In genomic region chr10:19185790-19186581, GRCm38 (mm10) we compare ENCODE assay signal across 8 mouse cellular contexts.
DNase-seq lines count a peak whose midpoint lies in the region; ATAC-seq and TF ChIP-seq lines count a peak whose summit lies in the region.

No protein-coding gene starts in this region.

- peaks cover 3% of the 10 kb centered on the region for H3K4me1 ChIP-seq in testis, adult 2 months (ENCODE audit: control insufficient read depth, insufficient read depth, low read length)
- H3K4me1 ChIP-seq in cerebellum, adult 2 months (ENCODE audit: control insufficient read depth, insufficient read depth, low read length) = no peaks in the 10 kb centered on the region
- H3K4me1 ChIP-seq in forebrain, embryonic 16.5 days (replicated peaks; ENCODE audit: control insufficient read depth, insufficient read depth, low read length) = no peaks in the 10 kb centered on the region

- H3K36me3 ChIP-seq in testis, adult 2 months (ENCODE audit: control insufficient read depth, insufficient read depth, low read length) = no peaks in the 10 kb centered on the region
- H3K36me3 ChIP-seq in forebrain, embryonic 16.5 days (ENCODE audit: control insufficient read depth, insufficient read depth) = no peaks in the 10 kb centered on the region

- peak overlapping the region; percentile 60 for H3K4me2 ChIP-seq in forebrain, embryonic 16.5 days (ENCODE audit: low read length)

- DNase-seq in testis, postnatal 10 days (ENCODE audit: low spot score) = no peak
- DNase-seq in cerebellum, adult 2 months = peak; percentile 18 to 29
- peak; percentile 6 to 21 for DNase-seq in left cerebral cortex, postnatal 36 days (ENCODE audit: low spot score in 2 of 2)
- DNase-seq in spleen, postnatal 10 days (ENCODE audit: low spot score in 2 of 2) = peak; percentile 20 to 39

- ATAC-seq in forebrain, embryonic 16.5 days = peak; percentile 86
- ATAC-seq in inflammation-experienced regulatory T-cells, adult 6 months = peak; percentile 66
- peak; percentile 90 for ATAC-seq in megakaryocyte-erythroid progenitor cell, adult 5-6 weeks (replicated peaks; ENCODE audit: low FRiP score, low TSS enrichment, poor library complexity, severe bottlenecking)

- H3K9ac ChIP-seq in forebrain, embryonic 16.5 days (replicated peaks; ENCODE audit: low read depth, low read length) = 0 out of 2 replicates have a peak overlapping the region, but pooled peaks have one; percentile 18

- H3K9me3 ChIP-seq in forebrain, embryonic 16.5 days (ENCODE audit: control insufficient read depth, low read length) = no peaks in the 10 kb centered on the region

- intact Hi-C loops in left cerebral cortex, postnatal 36 days (cut with DNase I) = loop anchor here (2.0 to 5.0 kb wide), 3 partner anchors 171 to 269 kb away; partner anchors contain the start of gene Tnfaip3

- H3K4me3 ChIP-seq in testis, adult 2 months (ENCODE audit: control insufficient read depth, low read depth, low read length) = peak overlapping the region; percentile 39
- peak overlapping the region; percentile 49 for H3K4me3 ChIP-seq in cerebellum, adult 2 months (replicated peaks; ENCODE audit: insufficient read depth, low read depth, low read length)
- peak overlapping the region; percentile 34 for H3K4me3 ChIP-seq in forebrain, embryonic 16.5 days (replicated peaks; ENCODE audit: low read length)

- TF ChIP-seq CTCF in testis, adult 2 months (IDR thresholded peaks at IDR 0.05; ENCODE audit: control insufficient read depth, insufficient read depth, insufficient replicate concordance, low read depth, low read length) = peak; percentile 49
- peak; percentile 66 for TF ChIP-seq CTCF in cerebellum, adult 2 months (IDR thresholded peaks at IDR 0.05; ENCODE audit: borderline replicate concordance, insufficient read depth, low read depth, low read length)

- no peak for TF ChIP-seq POLR2A in testis, adult 2 months (IDR thresholded peaks at IDR 0.05; ENCODE audit: control insufficient read depth, low read depth, low read length)
- TF ChIP-seq POLR2A in cerebellum, adult 2 months (IDR thresholded peaks at IDR 0.05; ENCODE audit: borderline replicate concordance, insufficient read depth, low read length) = no peak

- no peak overlapping the region for H3K27ac ChIP-seq in testis, adult 2 months (ENCODE audit: control insufficient read depth, insufficient read depth, low read depth, low read length)
- H3K27ac ChIP-seq in cerebellum, adult 2 months (ENCODE audit: insufficient read depth, low read length) = no peak overlapping the region
- no peak overlapping the region for H3K27ac ChIP-seq in forebrain, embryonic 16.5 days (ENCODE audit: low read length)

- WGBS in cerebellum, adult 2 months = 9% methylated on average over 18 of the region's 18 CpGs
- 14% methylated on average over 18 of the region's 18 CpGs for WGBS in forebrain, embryonic 16.5 days

- H3K27me3 ChIP-seq in testis, adult 2 months (ENCODE audit: control insufficient read depth, insufficient read depth, low read length) = no peaks in the 10 kb centered on the region
- no peaks in the 10 kb centered on the region for H3K27me3 ChIP-seq in cerebellum, adult 2 months (ENCODE audit: control insufficient read depth, insufficient read depth, low read length)
- peaks cover 5% of the 10 kb centered on the region; the same call in 1 of the 2 replicates for H3K27me3 ChIP-seq in forebrain, embryonic 16.5 days (replicated peaks; ENCODE audit: control insufficient read depth, insufficient read depth, low read length)
